Mouse (Mus musculus) heart, adult 2 months (tissue): ENCODE results near the gene Pam.

Experiments
- CTCF ChIP-seq: fragments of 200-600 bp; IDR thresholded peaks from 2 replicates; pipeline ENCODE4 v1.8.1; 2022; ENCODE audit warnings: antibody characterized with exemption, mild to moderate bottlenecking, moderate library complexity
- EP300 ChIP-seq: fragments of 200-500 bp; IDR thresholded peaks from 2 replicates; pipeline ENCODE4 v1.6.1; 2011; ENCODE audit warnings: low read depth, low read length, control low read depth; ENCODE audit not compliant: insufficient read depth
- POLR2A ChIP-seq: fragments of 200-500 bp; IDR thresholded peaks from 2 replicates; pipeline ENCODE4 v1.6.1; 2011; ENCODE audit warnings: mild to moderate bottlenecking, low read depth, low read length, control low read depth; ENCODE audit not compliant: insufficient read depth

- TF ChIP-seq CTCF (no peak), POLR2A (no peak), EP300 (no peak)
These were observed 44.4 kb downstream of the Pam start for GRCm38 (mm10) chr1:98051039-98051438.
